Mouse (Mus musculus): ENCODE data around the gene Casc4. TPM values are rescaled to one million over a fixed set of nuclear protein-coding genes. Genes with fewer than 3 reads are reported as not detected.
"Not testable (repeated sequence)": the region's sequence is repeated elsewhere in the genome, so short reads cannot be mapped to it uniquely, and the experiment has no call there.

The Casc4 gene
- polyA plus RNA-seq, 1 experiment from 2014 or later = 30.6 TPM

GRCm38 (mm10) chr2:121886406-121886805, 19.6 kb downstream of the Casc4 start:
- Histone ChIP-seq H3K4me2 (ENCODE audit: low read length) (no peak overlapping the region), H3K9me3 (replicated peaks; ENCODE audit: control insufficient read depth, low read length, poor library complexity, severe bottlenecking) (no peaks in the 10 kb centered on the region; the same call in 1 of the 2 replicates), H3K4me1 (ENCODE audit: control insufficient read depth, insufficient read depth, low read length) (no peaks in the 10 kb centered on the region), H3K36me3 (ENCODE audit: control insufficient read depth, insufficient read depth, low read length) (no peaks in the 10 kb centered on the region), H3K27ac (ENCODE audit: low read length) (no peak overlapping the region), H3K4me3 (ENCODE audit: low read depth, low read length) (no peak overlapping the region), H3K27me3 (ENCODE audit: control insufficient read depth, insufficient read depth, low read depth, low read length) (no peaks in the 10 kb centered on the region), H3K9ac (ENCODE audit: low read depth, low read length) (no peak overlapping the region)
- 97% methylated on average over 1 of the region's 1 CpGs for WGBS
- no peak for ATAC-seq

GRCm38 (mm10) chr2:121888720-121889497, 22.1 kb downstream of the Casc4 start:
- Histone ChIP-seq H3K9me3 (replicated peaks; ENCODE audit: control insufficient read depth, low read length, poor library complexity, severe bottlenecking) (no peaks in the 10 kb centered on the region), H3K4me3 (ENCODE audit: low read depth, low read length) (no peak overlapping the region), H3K27ac (ENCODE audit: low read length) (no peak overlapping the region), H3K9ac (ENCODE audit: low read depth, low read length) (no peak overlapping the region), H3K4me1 (ENCODE audit: control insufficient read depth, insufficient read depth, low read length) (no peaks in the 10 kb centered on the region), H3K27me3 (ENCODE audit: control insufficient read depth, insufficient read depth, low read depth, low read length) (no peaks in the 10 kb centered on the region), H3K4me2 (ENCODE audit: low read length) (no peak overlapping the region), H3K36me3 (ENCODE audit: control insufficient read depth, insufficient read depth, low read length) (no peaks in the 10 kb centered on the region)
- 89% methylated on average over 3 of the region's 3 CpGs for WGBS
- ATAC-seq = no peak

GRCm38 (mm10) chr2:121895261-121895660, 28.5 kb downstream of the Casc4 start:
- H3K4me3 ChIP-seq (ENCODE audit: low read depth, low read length) = no peak overlapping the region
- no peak for ATAC-seq
- H3K4me1 ChIP-seq (ENCODE audit: control insufficient read depth, insufficient read depth, low read length) = no peaks in the 10 kb centered on the region
- H3K27ac ChIP-seq (ENCODE audit: low read length) = no peak overlapping the region
- 77% methylated on average over 2 of the region's 2 CpGs for WGBS
- H3K27me3 ChIP-seq (ENCODE audit: control insufficient read depth, insufficient read depth, low read depth, low read length) = no peaks in the 10 kb centered on the region
- no peak overlapping the region for H3K4me2 ChIP-seq (ENCODE audit: low read length)
- H3K9me3 ChIP-seq (replicated peaks; ENCODE audit: control insufficient read depth, low read length, poor library complexity, severe bottlenecking) = no peaks in the 10 kb centered on the region
- no peaks in the 10 kb centered on the region for H3K36me3 ChIP-seq (ENCODE audit: control insufficient read depth, insufficient read depth, low read length)
- H3K9ac ChIP-seq (ENCODE audit: low read depth, low read length) = no peak overlapping the region

- no peak overlapping the region for H3K4me3 ChIP-seq (ENCODE audit: low read depth, low read length)
- no peaks in the 10 kb centered on the region for H3K27me3 ChIP-seq (ENCODE audit: control insufficient read depth, insufficient read depth, low read depth, low read length)
- ATAC-seq = no peak
Measured at GRCm38 (mm10) chr2:121896825-121897224, 30.1 kb downstream of the Casc4 start.

GRCm38 (mm10) chr2:121909975-121910374, 43.2 kb downstream of the Casc4 start:
- no peaks in the 10 kb centered on the region for H3K4me1 ChIP-seq (ENCODE audit: control insufficient read depth, insufficient read depth, low read length)
- H3K9ac ChIP-seq (ENCODE audit: low read depth, low read length) = no peak overlapping the region
- no peak overlapping the region for H3K27ac ChIP-seq (ENCODE audit: low read length)
- H3K9me3 ChIP-seq (replicated peaks; ENCODE audit: control insufficient read depth, low read length, poor library complexity, severe bottlenecking) = no peaks in the 10 kb centered on the region
- peaks cover 18% of the 10 kb centered on the region for H3K36me3 ChIP-seq (ENCODE audit: control insufficient read depth, insufficient read depth, low read length)
- no peak for ATAC-seq
- no peak overlapping the region for H3K4me3 ChIP-seq (ENCODE audit: low read depth, low read length)
- no peak overlapping the region for H3K4me2 ChIP-seq (ENCODE audit: low read length)
- no peaks in the 10 kb centered on the region for H3K27me3 ChIP-seq (ENCODE audit: control insufficient read depth, insufficient read depth, low read depth, low read length)
- 88% methylated on average over 3 of the region's 3 CpGs for WGBS

More at GRCm38 (mm10) chr2:121896825-121897224, 30.1 kb downstream of the Casc4 start:
- WGBS = 100% methylated on average over 1 of the region's 1 CpGs
- Histone ChIP-seq H3K27ac (ENCODE audit: low read length) (no peak overlapping the region), H3K9me3 (replicated peaks; ENCODE audit: control insufficient read depth, low read length, poor library complexity, severe bottlenecking) (no peaks in the 10 kb centered on the region), H3K36me3 (ENCODE audit: control insufficient read depth, insufficient read depth, low read length) (no peaks in the 10 kb centered on the region), H3K4me1 (ENCODE audit: control insufficient read depth, insufficient read depth, low read length) (no peaks in the 10 kb centered on the region), H3K4me2 (ENCODE audit: low read length) (no peak overlapping the region), H3K9ac (ENCODE audit: low read depth, low read length) (no peak overlapping the region)

GRCm38 (mm10) chr2:121916047-121916970, 49.5 kb downstream of the Casc4 start:
- no peak overlapping the region for H3K4me3 ChIP-seq (ENCODE audit: low read depth, low read length)
- no peak overlapping the region for H3K4me2 ChIP-seq (ENCODE audit: low read length)
- ATAC-seq = no peak
- H3K36me3 ChIP-seq (ENCODE audit: control insufficient read depth, insufficient read depth, low read length) = peaks cover 7% of the 10 kb centered on the region
- no peak overlapping the region for H3K27ac ChIP-seq (ENCODE audit: low read length)
- H3K27me3 ChIP-seq (ENCODE audit: control insufficient read depth, insufficient read depth, low read depth, low read length) = no peaks in the 10 kb centered on the region
- H3K4me1 ChIP-seq (ENCODE audit: control insufficient read depth, insufficient read depth, low read length) = no peaks in the 10 kb centered on the region
- no peaks in the 10 kb centered on the region for H3K9me3 ChIP-seq (replicated peaks; ENCODE audit: control insufficient read depth, low read length, poor library complexity, severe bottlenecking)
- WGBS = 89% methylated on average over 5 of the region's 5 CpGs
- no peak overlapping the region for H3K9ac ChIP-seq (ENCODE audit: low read depth, low read length)

GRCm38 (mm10) chr2:121937624-121938023, 70.9 kb downstream of the Casc4 start:
- H3K9me3 ChIP-seq (replicated peaks; ENCODE audit: control insufficient read depth, low read length, poor library complexity, severe bottlenecking); H3K27me3 ChIP-seq (ENCODE audit: control insufficient read depth, insufficient read depth, low read depth, low read length); H3K4me2 ChIP-seq (ENCODE audit: low read length); H3K4me3 ChIP-seq (ENCODE audit: low read depth, low read length); H3K9ac ChIP-seq (ENCODE audit: low read depth, low read length); H3K27ac ChIP-seq (ENCODE audit: low read length); H3K4me1 ChIP-seq (ENCODE audit: control insufficient read depth, insufficient read depth, low read length); H3K36me3 ChIP-seq (ENCODE audit: control insufficient read depth, insufficient read depth, low read length); ATAC-seq: not testable (repeated sequence)
- 84% methylated on average over 2 of the region's 2 CpGs for WGBS

GRCm38 (mm10) chr2:121943364-121943763, 76.6 kb downstream of the Casc4 start:
- H3K4me3 ChIP-seq (ENCODE audit: low read depth, low read length) = no peak overlapping the region
- ATAC-seq = no peak

More at GRCm38 (mm10) chr2:121943364-121943763, 76.6 kb downstream of the Casc4 start:
- no peaks in the 10 kb centered on the region for H3K9me3 ChIP-seq (replicated peaks; ENCODE audit: control insufficient read depth, low read length, poor library complexity, severe bottlenecking)
- H3K9ac ChIP-seq (ENCODE audit: low read depth, low read length) = no peak overlapping the region
- no peaks in the 10 kb centered on the region for H3K36me3 ChIP-seq (ENCODE audit: control insufficient read depth, insufficient read depth, low read length)
- H3K4me1 ChIP-seq (ENCODE audit: control insufficient read depth, insufficient read depth, low read length) = no peaks in the 10 kb centered on the region
- 73% methylated on average over 3 of the region's 3 CpGs for WGBS
- no peak overlapping the region for H3K27ac ChIP-seq (ENCODE audit: low read length)
- no peaks in the 10 kb centered on the region for H3K27me3 ChIP-seq (ENCODE audit: control insufficient read depth, insufficient read depth, low read depth, low read length)
- H3K4me2 ChIP-seq (ENCODE audit: low read length) = no peak overlapping the region
